ENCODE assay signal across 17 mouse cellular contexts in the genomic region with DNA sequence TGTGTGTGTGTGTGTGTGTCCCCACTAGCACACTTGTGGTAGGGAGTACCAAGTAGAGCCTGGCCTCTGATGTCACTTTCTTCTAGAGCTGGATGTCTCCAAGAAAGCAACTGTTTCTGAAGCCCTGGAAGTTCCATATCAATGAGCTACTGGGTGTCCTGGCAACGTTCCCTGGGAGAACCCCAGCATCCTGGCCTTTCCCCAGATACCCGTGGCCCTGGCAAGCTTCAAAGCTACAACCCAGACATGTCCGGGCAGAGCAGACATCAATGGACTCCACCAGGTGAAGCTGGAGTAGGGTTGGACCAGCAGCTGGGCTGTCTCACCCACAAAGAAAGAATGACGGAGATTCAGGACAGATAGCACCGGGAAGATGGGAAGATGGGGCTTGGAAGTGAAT.
"Had no signal": no experiment of that assay in that cellular context is flagged by ENCODE, and none has a peak within 500 bp of the region (broad histone marks: within the 10 kb centered on the region; RNA-seq: fewer than 3 reads in every experiment).

No protein-coding gene starts in this region.

- DNase-seq: cerebellum, adult 8-10 months; cerebellum, adult 9-10 months; cerebellum, postnatal 36 days; embryo, embryonic 11 days; forebrain, postnatal 0 days; gastrocnemius, adult 2 months; gastrocnemius, postnatal 10 days; gastrocnemius, postnatal 14 days; gastrocnemius, postnatal 25 days; gastrocnemius, postnatal 36 days; heart, adult 11 months; heart, adult 18-20 months; heart, adult 2 months had no signal

- ATAC-seq: forebrain, embryonic 13.5 days; forebrain, embryonic 14.5 days; forebrain, embryonic 15.5 days; forebrain, embryonic 16.5 days; forebrain, postnatal 0 days had no signal
